Mouse (Mus musculus) bone marrow macrophage, adult 2 months (primary cell): ENCODE results near the gene Git1.

Experiments
- CTCF ChIP-seq: IDR thresholded peaks from 2 replicates; pipeline ENCODE4 v1.5.1; 2012; ENCODE audit warnings: low read depth, mild to moderate bottlenecking, low read length, moderate library complexity
- POLR2A ChIP-seq: IDR thresholded peaks from 2 replicates; pipeline ENCODE4 v1.6.1; 2012; ENCODE audit warnings: mild to moderate bottlenecking, low read depth, low read length, borderline replicate concordance

GRCm38 (mm10) chr11:77472775-77473174 lies 20.6 kb upstream of the Git1 start:
- TF ChIP-seq CTCF (no peak), POLR2A (no peak)
